Mouse (Mus musculus) cerebellum, adult 2 months (tissue): ENCODE measurements around the gene Parp8. TPM values are rescaled to one million over a fixed set of nuclear protein-coding genes. Genes with fewer than 3 reads are reported as not detected.

Experiments
- DNase-seq, 2 experiments: peaks; one replicate each; pipeline ENCODE4 v3.0.0; 2021
- H3K27ac ChIP-seq: fragments of 200-500 bp; 2 replicates; pipeline ENCODE4 v1.5.1; 2012; ENCODE audit warnings: low read length, control low read depth, inconsistent platforms; ENCODE audit not compliant: insufficient read depth
- H3K27me3 ChIP-seq: fragments of 200-500 bp; 2 replicates; pipeline ENCODE4 v1.6.1; 2012; ENCODE audit warnings: inconsistent platforms, mild to moderate bottlenecking, low read length, moderate library complexity; ENCODE audit not compliant: control insufficient read depth, insufficient read depth
- H3K4me1 ChIP-seq: fragments of 200-500 bp; 2 replicates; pipeline ENCODE4 v1.6.1; 2011; ENCODE audit warnings: low read length; ENCODE audit not compliant: control insufficient read depth, insufficient read depth
- H3K4me3 ChIP-seq: fragments of 200-500 bp; replicated peaks from 2 replicates; pipeline ENCODE3; 2011; ENCODE audit warnings: mild to moderate bottlenecking, low read depth, low read length, control low read depth; ENCODE audit not compliant: insufficient read depth
- CTCF ChIP-seq: fragments of 200-500 bp; IDR thresholded peaks from 2 replicates; pipeline ENCODE4 v1.5.1; 2011; ENCODE audit warnings: low read depth, mild to moderate bottlenecking, control low read depth, low read length, moderate library complexity, borderline replicate concordance; ENCODE audit not compliant: insufficient read depth
- POLR2A ChIP-seq: fragments of 200-500 bp; IDR thresholded peaks from 2 replicates; pipeline ENCODE4 v1.6.1; 2011; ENCODE audit warnings: low read length, control low read depth, borderline replicate concordance; ENCODE audit not compliant: insufficient read depth
- WGBS: fragments of 180-500 bp; shearing (Covaris S2); methylation state at CpG from one replicate; pipeline ENCODE4 v1.1.7; 2018; 5-methylcytosine and 5-hydroxymethylcytosine counted together
- polyA plus RNA-seq: library from polyadenylated mRNA; depleted of rRNA; stranded (reverse); fragments of >200 nt; gene quantifications from 2 replicates; pipeline ENCODE4 v1.2.3, GENCODE M21; 2012; rRNA removed

Gene Parp8
- 24.8 and 25.7 TPM in 2 replicates for polyA plus RNA-seq

- Histone ChIP-seq H3K4me1 (no peaks in the 10 kb centered on the region), H3K27me3 (no peaks in the 10 kb centered on the region), H3K4me3 (peak within 1 kb of the TSS; percentile 98), H3K27ac (peak within 1 kb of the TSS; percentile 67)
- TF ChIP-seq POLR2A = no peak
- no peak for TF ChIP-seq CTCF
- peak; percentile 51 to 66 for DNase-seq
- WGBS = under 1% methylated on average over 65 of the region's 67 CpGs
Measured at GRCm38 (mm10) chr13:117025226-117026067, at the start of gene Parp8. TSS of gene Parp8 (minus strand) at chr13:117025537.

- Histone ChIP-seq H3K27ac (no peak overlapping the region), H3K27me3 (no peaks in the 10 kb centered on the region), H3K4me1 (no peaks in the 10 kb centered on the region), H3K4me3 (no peak overlapping the region)
- TF ChIP-seq CTCF (no peak), POLR2A (no peak)
- 29% methylated on average over 17 of the region's 17 CpGs for WGBS
- DNase-seq = no peak
Measured at GRCm38 (mm10) chr13:117062628-117063315, 37.4 kb upstream of the Parp8 start.

- Histone ChIP-seq H3K27me3 (no peaks in the 10 kb centered on the region), H3K4me3 (no peak overlapping the region), H3K27ac (no peak overlapping the region), H3K4me1 (no peaks in the 10 kb centered on the region)
- 41% methylated on average over 2 of the region's 2 CpGs for WGBS
- TF ChIP-seq CTCF (no peak), POLR2A (no peak)
- DNase-seq = no peak
Measured at GRCm38 (mm10) chr13:117056466-117056865, 31.1 kb upstream of the Parp8 start.

GRCm38 (mm10) chr13:117054811-117055496 lies 29.6 kb upstream of the Parp8 start:
- Histone ChIP-seq H3K27me3 (no peaks in the 10 kb centered on the region), H3K27ac (no peak overlapping the region), H3K4me1 (no peaks in the 10 kb centered on the region), H3K4me3 (no peak overlapping the region)
- 97% methylated on average over 7 of the region's 7 CpGs for WGBS
- TF ChIP-seq CTCF (no peak), POLR2A (no peak)
- DNase-seq = no peak

GRCm38 (mm10) chr13:117052748-117053147 lies 27.4 kb upstream of the Parp8 start:
- WGBS = 90% methylated on average over 3 of the region's 3 CpGs

GRCm38 (mm10) chr13:117048541-117048971 lies 23.2 kb upstream of the Parp8 start:
- no peaks in the 10 kb centered on the region for H3K4me1 ChIP-seq
- no peaks in the 10 kb centered on the region for H3K27me3 ChIP-seq
- 64% methylated on average over 5 of the region's 5 CpGs for WGBS
- no peak for TF ChIP-seq POLR2A
- no peak for DNase-seq
- no peak overlapping the region for H3K27ac ChIP-seq
- no peak overlapping the region for H3K4me3 ChIP-seq

More at GRCm38 (mm10) chr13:117052748-117053147, 27.4 kb upstream of the Parp8 start:
- no peak for DNase-seq
- no peak overlapping the region for H3K4me3 ChIP-seq
- H3K27me3 ChIP-seq = no peaks in the 10 kb centered on the region
- no peak overlapping the region for H3K27ac ChIP-seq
- no peaks in the 10 kb centered on the region for H3K4me1 ChIP-seq
- TF ChIP-seq POLR2A = no peak
- TF ChIP-seq CTCF = no peak

GRCm38 (mm10) chr13:117043567-117043966 lies 18.2 kb upstream of the Parp8 start:
- Histone ChIP-seq H3K4me1 (no peaks in the 10 kb centered on the region), H3K27ac (no peak overlapping the region), H3K27me3 (no peaks in the 10 kb centered on the region), H3K4me3 (no peak overlapping the region)
- no peak for DNase-seq
- TF ChIP-seq POLR2A (no peak), CTCF (no peak)
